Mouse (Mus musculus): ENCODE measurements around the gene Mdm2.

Gene Mdm2

DNA sequence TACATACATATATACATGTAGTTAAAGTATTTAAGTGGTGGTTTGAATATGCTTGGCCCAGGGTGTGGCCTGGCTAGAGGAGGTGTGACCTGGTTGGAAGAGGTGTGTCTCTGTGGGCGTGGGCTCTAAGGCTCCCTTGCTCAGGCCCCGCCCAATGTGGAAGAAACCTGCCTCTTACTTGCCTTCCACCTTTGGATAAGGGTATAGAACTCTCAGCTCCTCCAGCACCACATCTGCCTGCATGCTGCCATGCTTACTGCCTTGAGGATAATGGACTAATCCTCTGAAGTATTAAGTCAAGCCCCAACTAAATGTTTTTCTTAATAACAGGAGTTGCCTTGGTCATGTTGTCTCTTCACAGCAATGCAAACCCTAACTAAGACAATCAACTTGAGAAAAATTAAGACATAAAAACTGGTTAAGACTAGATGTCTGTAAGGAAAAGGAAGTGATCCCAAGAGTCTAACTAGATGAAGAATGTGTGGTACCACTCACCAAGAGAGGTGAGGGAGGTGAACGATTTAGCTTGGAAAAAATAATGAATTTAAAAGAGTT, 12.9 kb downstream of the Mdm2 start:
- DNase-seq (ENCODE audit: low read depth, low spot score): peak; percentile 53

DNA sequence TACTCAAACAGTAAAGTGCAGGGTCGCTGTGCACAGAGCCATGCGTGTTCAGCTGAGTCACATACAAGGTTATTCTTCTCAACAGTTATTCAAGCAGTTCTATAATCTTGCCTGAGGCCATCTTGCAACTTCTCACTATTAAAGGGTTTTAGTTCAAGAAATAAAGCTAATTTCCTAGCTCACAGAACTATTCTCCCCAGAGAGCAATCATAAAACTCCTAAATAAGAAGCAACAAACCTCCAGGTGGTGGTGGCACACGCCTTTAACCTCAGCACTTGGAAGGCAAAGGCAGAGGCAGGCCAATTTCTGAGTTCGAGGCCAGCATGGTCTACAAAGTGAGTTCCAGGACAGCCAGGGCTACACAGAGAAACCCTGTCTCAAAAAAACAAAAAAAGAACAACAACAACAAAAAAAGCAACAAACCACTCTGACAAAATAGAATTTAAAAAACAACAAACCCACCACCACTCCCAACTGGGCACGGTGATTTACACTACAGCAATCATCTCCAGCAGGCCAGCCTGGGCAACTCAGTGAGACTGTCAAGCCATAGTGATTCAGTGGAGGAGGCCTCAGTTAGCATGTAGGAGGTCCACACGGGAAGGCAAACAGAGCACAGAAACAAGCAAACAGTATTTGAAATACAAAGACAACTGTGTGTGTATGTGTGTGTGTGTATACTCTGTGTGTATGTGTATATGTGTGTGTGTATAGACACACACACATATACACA, 13.6 kb downstream of the Mdm2 start:
- DNase-seq (ENCODE audit: low read depth, low spot score): no peak

DNA sequence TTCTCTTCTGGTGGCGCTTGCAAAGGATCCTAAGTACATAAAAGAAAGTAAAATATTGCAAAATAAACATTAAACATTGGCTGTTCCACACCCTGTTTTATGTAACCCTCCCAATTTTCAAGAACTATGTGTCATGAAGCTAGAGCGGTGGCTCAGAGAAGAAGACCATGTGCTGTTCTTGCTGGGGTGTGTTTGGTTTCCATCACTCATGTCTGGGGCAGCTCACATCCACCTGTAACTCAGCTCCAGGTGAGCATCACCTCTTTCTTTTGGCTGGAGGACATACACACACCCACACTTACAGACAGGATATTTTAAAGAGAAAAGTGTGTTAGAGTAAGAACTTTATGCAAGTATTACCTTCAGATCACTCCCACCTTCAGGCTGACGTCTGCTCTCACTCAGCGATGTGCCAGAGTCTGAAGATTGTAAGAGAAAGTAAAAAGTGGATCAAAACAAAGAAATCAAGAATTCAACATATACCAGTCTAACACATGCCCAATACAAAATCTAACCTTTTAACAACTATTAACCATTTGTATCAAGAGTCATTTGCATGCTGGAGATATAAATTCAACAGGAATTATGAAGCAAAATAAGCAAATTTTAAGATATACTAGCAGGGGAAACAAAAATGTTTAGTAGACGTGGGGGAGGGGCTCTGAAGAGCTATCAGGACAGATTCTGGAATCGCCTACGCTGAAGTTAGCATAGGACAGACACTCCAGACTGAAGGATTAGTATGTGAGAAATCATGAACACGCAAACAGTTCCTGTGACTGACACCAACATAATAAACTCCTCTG, 14.3 kb downstream of the Mdm2 start:
- no peak for DNase-seq (ENCODE audit: low read depth, low spot score)

DNA sequence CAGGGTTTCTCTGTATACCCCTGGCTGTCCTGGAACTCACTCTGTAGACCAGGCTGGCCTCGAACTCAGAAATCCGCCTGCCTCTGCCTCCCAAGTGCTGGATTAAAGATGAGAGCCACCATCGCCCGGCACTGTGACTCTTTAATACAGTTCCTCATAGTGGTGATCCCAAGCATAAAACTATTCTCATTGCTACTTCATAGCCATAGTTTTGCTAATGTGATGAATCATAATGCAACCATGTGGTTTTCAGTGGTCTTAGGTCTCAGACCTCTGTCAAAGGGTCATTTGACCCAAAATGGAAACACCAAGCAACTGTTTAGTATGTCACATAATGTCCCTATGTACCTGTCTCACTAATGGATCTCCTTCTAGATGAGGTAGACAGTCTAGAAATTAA, 15.0 kb downstream of the Mdm2 start:
- DNase-seq (ENCODE audit: low read depth, low spot score): no peak

DNA sequence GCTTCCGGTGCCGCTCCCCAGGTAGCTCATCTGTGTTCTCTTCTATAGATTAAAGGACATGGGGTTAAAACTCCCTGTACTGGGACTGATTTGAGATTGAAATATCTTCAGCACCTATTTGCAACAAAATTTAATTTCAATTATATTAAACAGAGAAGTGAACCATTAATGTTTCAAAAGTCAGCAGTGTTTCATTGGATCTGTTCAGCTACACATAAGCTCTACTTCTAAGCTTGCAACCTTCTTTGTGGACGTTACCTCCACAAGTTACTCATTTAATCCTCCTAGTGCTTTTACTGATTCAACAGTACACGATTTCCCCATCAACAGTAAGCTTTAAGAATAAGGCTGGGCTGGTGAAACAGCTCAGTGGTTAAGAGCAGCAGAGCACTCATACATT, 15.5 kb downstream of the Mdm2 start:
- DNase-seq (ENCODE audit: low read depth, low spot score): no peak

DNA sequence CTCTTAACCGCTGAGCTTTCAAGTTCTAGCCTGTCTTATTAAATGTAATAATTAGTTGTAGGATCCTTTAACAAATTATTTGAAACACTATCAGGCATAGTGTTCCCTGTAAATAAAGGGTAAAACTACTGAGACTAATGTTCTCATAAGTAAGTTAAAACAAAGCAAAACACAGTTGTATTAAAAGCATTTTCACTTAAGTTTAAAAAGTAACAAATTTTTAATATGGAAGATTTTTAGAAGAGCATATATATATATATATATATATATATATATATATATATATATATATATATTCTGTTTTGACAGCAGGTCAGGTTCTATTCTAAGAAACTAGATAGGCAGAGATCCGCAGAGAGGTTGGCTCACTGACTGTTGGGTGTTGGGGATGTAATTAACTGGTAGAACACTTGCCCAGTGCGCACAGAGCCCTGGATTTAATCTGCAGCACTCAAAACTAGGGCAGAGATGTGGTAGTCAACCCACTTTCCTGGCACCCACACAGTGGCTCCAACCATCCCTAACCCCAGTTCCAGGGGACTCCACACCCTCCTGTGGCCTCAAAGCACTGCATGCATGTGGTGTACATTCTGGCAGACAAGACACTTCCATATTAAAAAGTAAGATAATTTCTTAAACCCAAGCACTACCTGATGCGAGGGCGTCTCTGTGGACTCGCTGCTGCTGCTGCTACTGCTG, 16.2 kb downstream of the Mdm2 start:
- DNase-seq (ENCODE audit: low read depth, low spot score): no peak

DNA sequence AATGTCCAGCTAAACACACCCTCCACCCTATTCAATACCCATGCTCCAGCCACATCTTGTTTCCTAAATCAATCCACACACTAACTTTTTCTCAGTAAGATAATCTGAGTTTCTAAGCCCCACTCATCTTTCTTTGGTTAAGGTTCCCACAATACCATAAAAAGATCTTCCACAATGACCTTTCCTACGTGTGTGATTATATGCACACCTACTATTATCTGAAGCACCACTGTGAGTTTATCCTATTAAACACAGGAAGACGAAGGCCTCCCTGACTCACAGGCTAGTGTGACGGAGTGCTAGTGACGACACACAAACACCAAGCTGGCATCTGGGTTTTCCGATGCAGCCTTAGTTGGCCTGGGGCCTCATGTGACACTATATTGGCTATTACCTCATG, 17.6 kb downstream of the Mdm2 start:
- no peak for DNase-seq (ENCODE audit: low read depth, low spot score)

DNA sequence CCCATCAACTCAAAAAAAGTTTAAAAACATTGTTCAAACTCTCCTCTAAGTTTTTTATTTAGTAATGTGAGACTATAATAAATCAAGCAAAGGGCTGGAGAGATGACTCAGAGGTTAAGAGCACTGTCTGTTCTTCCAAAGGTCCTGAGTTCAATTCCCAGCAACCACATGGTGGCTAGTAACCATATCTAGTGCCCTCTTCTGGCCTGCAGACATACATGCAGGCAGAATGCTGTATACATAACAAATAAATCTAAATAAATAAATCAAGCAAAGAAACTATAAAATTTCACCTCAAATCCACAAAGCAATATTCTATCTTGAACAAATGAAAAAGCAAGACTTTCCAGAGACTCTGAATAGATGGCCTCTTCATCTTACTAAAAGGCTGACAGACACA, 18.4 kb downstream of the Mdm2 start:
- DNase-seq (ENCODE audit: low read depth, low spot score): no peak

DNA sequence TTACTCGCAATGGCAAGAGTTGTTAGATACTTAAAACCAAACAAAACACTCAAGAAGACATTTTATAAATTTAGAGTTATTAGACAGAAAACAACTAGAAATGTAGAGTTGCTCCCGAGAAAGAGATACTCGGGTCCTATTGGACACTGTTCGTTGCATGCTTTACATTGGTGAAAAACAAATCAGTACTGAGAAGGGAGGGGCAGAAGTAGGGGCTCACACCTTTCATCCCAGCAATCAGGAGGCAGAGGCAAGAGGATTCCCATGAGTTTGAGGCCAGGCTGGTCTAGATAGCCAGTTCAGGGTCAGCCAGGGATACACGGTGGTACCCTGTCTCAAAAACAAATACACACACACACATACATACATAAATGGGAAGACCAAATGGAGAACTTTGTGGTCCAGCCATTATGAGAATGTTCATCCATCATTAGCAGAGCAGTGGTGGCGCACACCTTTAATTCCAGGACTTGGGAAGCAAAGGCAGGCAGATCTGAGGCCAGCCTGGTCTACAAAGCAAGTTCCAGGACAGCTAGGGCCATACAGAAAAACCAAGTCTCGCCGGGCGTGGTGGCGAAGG, 19.1 kb downstream of the Mdm2 start:
- DNase-seq (ENCODE audit: low read depth, low spot score): no peak

DNA sequence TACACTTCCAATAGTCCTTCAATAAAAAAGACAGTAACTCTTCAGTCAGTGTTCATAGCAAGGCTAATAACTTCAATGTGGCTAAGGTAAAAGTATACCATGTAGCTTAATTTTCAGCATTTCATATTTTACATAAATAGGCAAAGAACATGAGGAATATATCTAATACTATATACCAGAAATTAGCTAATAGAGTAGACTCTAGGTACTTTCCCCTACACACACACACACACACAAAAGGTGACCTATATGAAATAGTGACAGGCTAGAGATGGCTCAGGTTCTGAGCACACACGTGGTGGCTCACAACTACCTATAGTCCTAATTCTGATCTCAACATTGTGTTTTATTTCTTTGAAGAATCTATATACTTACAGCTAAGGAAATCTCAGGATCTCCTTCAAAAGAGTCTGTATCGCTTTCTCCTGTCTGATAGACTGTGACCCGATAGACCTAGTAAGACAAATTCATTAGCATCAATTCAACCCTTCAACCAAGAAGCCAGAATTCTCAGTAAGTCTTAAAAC, 19.7 kb downstream of the Mdm2 start:
- no peak for DNase-seq (ENCODE audit: low read depth, low spot score)

DNA sequence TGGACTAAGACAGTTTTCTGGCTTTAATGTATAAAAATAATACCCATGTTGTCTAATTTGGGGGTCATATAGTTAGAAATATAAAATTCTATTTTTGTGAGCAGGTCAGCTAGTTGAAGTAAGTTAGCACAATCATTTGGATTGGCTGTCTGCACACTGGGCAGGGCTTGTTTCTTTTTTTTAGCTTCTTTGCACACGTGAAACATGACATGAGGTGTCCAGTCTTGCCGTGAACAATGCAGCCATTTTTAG, 20.5 kb downstream of the Mdm2 start:
- DNase-seq (ENCODE audit: low read depth, low spot score): no peak

DNA sequence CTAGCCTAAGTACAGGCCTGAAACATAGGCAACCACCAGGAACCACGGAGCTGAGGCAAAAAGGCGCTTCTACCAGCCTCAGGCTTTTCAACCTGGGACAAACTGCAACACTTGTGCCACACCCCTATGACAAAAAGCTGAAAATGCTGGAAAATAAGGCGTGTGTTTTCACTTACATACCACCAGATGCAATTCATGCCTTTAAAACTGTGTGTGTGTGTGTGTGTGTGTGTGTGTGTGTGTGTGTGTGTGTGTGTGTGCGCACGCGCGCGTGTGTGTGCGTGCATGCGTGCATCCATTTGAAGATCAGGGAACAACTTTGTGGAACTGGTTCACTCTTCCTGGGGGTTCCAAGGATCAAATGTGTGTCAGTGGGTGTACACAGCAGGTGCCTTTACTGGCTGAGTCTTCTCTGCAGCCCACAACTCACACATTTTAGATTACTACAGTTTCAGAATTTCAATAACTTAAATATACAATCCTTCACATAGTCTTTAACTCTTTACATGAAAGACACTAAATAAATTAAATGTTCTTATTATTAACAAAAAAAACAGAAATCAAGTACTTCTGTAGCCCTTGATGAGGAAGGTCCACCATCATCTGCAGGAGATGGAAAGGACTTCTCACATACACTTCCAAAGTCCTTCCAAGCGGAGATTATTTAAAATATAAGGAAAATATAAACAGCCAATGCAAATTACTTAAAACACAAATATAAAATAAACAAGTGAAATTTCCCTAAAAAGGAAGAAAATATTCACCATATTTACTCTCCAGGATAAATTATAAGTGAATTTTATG, 21.1 kb downstream of the Mdm2 start:
- DNase-seq (ENCODE audit: low read depth, low spot score): no peak

DNA sequence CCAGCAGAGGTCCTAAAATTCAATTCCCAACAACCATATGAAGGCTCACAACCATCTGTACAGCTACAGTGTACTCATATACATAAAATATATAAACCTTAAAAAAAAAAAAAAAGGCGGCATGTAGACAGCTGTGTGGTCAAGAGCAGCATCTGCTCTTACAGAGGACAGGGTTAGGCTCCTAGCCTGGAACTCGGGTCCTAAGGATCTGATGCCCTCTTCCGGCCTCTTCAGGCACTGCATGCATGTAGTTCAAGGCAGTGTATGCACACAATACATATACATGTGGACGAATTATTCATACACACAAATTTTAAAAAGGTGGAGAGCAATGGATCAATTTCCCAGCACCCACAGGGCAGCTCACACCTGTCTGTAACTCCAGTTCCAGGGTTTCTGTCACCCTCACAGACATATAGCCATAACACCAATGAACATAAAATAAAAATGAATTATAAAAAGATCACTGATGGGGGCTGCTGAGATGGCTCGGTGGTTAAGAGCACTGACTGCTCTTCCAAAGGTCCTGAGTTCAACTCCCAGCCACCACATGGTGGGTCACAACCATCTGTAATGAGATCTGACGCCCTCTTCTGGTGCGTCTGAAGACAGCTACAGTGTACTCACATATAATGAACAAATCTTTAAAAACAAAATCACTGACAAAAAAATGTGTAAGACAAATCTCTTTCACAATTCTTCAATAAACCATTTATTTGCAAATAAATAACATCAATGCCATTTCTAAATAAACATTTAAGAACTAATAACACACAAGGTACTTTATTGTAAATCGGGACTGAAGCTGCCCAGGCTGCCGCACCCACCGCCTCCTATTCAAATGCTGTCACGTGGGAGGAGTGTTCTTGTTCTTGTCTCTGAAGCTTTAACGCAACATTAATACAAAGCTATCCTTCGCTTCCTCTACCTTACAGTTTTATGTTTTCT, 22.1 kb downstream of the Mdm2 start:
- peak; percentile 78 for DNase-seq (ENCODE audit: low read depth, low spot score)

DNA sequence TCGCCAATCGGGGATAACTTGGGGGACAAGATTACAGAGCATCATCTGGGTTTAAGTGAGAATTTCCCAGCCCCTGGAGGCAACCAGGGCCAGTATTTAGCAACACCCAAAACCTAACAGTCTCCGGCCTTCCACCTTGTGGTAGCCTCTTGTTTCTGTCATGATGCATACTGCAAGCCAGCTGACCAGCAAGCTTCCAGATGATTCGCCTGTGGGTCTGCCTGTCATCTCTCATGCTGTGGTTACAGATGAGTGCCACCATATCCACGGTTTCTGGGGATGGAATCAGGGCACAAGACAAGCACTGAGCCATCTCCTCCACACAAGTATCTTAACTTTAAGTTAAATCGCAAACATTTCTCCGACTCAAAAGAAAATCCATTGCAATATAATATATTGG, 23.0 kb downstream of the Mdm2 start:
- DNase-seq (ENCODE audit: low read depth, low spot score): no peak

DNA sequence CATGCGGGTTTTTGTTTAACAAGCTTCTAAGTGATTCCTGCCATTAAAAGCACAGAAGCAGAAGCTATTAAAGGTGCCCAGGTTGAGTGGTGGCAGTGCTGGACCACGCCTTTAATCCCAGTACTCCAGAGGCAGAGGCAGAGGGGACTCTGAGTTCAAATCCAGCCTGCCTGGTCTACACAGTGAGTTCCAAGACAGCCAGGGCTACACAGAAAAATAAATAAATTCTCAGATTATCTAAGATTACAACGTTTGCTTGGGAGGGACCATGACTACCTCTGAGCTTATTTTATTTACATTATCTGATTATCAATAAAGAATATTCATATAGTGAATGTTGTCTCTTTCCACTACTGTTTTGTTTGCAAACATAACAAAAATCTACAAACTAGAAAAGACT, 23.5 kb downstream of the Mdm2 start:
- no peak for DNase-seq (ENCODE audit: low read depth, low spot score)

DNA sequence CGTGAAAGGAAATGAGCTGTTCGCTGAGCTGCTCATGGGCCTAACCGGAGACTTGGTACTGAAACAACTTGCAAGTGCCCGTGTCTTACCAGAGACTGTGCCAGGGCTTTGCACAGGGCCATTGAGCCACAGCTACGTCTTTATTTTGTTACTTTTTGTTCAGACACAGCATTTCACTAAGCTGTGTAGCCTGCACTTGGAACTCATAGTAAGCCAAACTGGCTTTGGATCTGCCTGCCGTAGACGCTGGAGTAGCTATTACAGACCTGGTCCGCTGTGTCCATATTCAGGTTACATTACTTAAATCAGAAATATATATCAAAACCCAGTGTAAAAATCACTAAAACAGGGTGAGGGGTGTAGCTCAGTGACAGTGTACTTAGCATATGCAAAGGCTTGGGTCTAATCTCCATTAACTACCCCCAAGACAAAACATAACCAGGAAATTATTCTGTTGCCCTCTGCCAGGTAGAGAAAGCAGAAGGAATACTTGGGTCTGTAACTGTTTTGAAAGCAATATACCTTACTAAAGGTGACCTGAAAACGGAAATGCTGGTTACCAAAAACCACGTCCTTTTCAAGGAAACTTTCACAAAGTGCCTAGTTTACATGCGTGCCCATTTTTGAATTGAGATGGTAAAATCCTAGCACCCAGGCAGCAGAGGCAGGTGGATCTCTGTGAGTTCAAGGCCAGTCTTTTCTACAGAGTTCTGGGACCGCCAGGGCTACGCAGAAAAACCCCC, 24.5 kb downstream of the Mdm2 start:
- DNase-seq (ENCODE audit: low read depth, low spot score): no peak

DNA sequence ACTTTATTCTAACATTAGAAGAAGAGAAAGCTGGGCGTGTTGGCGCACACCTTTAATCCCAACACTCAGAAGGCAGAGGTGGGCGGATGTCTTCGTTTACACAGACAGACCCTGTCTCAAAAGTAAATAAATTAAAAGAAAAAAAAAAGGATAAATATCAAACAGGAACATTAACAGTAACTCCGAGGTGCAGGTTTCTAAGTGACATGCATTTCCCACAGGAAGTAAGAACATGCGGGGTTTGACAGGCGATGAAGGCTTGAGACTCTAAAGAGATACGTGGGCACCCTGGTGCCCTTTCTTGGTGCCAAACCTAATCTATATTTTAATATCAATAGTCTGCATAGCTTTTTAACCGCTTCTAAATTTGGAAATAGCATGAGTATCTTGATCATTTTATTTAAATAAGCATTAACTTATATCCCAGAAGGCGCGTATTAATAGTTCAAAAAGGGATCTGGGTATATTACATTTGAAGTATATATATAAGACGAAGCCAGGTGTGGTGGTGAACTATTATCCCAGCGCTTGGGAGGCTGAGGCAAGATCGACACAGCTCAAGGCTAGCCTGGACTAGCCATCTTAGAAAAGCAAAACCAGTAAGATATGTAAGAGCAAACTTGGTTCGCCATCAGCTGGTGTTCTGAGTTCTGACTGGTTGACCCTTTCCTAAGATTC, 25.2 kb downstream of the Mdm2 start:
- DNase-seq (ENCODE audit: low read depth, low spot score): no peak

DNA sequence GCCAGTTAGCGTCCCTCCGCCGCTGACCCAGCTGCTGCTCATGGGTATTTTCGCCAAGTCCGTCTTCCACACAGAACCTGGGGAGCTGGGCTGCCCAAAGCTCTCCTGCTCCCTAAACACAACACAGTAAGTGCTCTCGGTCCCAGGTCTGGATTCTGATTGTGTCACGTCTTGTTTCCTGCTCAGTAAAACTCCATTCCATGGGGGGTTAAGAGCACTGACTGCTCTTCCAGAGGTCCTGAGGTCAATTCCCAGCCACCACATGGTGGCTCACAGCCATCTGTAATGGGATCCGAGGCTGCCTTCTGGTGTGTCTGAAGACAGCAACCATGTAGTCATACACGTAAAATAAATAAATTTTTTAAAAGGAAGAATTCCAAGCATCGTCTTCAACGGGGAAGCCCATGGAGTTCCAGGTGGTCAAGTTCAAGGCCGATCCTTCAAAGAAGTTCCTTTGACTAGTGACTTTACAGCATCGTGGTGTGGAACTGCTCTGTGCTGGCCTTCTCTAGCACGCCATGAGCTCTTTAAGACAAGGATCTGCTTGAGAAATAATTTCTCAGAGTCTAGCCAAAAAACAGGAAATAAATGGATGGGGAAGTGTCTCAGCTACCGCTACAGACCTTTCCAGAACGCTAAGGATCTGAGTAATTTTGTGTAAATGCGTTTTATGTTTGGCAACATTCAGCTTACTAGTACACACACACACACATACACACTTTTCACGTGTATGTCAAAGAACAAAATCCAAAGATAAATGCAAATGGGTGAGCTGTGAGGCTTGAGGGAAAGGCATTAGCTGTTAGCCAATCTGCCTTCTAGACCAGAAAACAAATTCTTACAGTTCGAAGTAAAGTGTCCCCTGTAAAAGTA, 26.0 kb downstream of the Mdm2 start:
- DNase-seq (ENCODE audit: low read depth, low spot score): no peak

Measured in ES-CJ7 (cell line).